Mouse (Mus musculus) bone marrow, adult 2 months (tissue): ENCODE results near the gene Lzts3. TPM values are rescaled to one million over a fixed set of nuclear protein-coding genes. Genes with fewer than 3 reads are reported as not detected.
A peak's percentile ranks its signal among the peaks of the same experiment; 100 is the strongest.
"Not testable (repeated sequence)": the region's sequence is repeated elsewhere in the genome, so short reads cannot be mapped to it uniquely, and the experiment has no call there.

Experiments
- H3K27ac ChIP-seq: fragments of 200-500 bp; 2 replicates; pipeline ENCODE4 v1.5.1; 2012; ENCODE audit warnings: low read depth, mild to moderate bottlenecking, control low read depth, inconsistent platforms, low read length; ENCODE audit not compliant: control insufficient read depth, poor library complexity, insufficient read depth
- H3K4me1 ChIP-seq: fragments of 200-500 bp; 2 replicates; pipeline ENCODE4 v1.6.1; 2011; ENCODE audit warnings: low read length; ENCODE audit not compliant: control insufficient read depth, insufficient read depth
- H3K4me3 ChIP-seq: fragments of 200-500 bp; replicated peaks from 2 replicates; pipeline ENCODE3; 2011; ENCODE audit warnings: mild to moderate bottlenecking, low read depth, low read length, control low read depth; ENCODE audit not compliant: control insufficient read depth
- CTCF ChIP-seq: fragments of 200-500 bp; IDR thresholded peaks from 2 replicates; pipeline ENCODE4 v1.5.1; 2011; ENCODE audit warnings: low read length, control low read depth; ENCODE audit not compliant: control insufficient read depth, insufficient read depth
- POLR2A ChIP-seq: fragments of 200-500 bp; IDR thresholded peaks from 2 replicates; pipeline ENCODE4 v1.6.1; 2011; ENCODE audit warnings: low read depth, mild to moderate bottlenecking, control low read depth, low read length, borderline replicate concordance; ENCODE audit not compliant: control insufficient read depth
- WGBS: fragments of 180-500 bp; shearing (Covaris S2); methylation state at CpG from one replicate; pipeline ENCODE4 v1.1.7; 2018; 5-methylcytosine and 5-hydroxymethylcytosine counted together
- polyA plus RNA-seq: library from polyadenylated mRNA; stranded (reverse); fragments of >200 nt; gene quantifications from 2 replicates; pipeline ENCODE4 v1.2.4, GENCODE M21; 2011; ENCODE audit warnings: low replicate concordance; ENCODE audit not compliant: missing spikeins, insufficient read depth, insufficient read length

Gene Lzts3
- polyA plus RNA-seq, 1 experiment = 2.6 TPM

DNA sequence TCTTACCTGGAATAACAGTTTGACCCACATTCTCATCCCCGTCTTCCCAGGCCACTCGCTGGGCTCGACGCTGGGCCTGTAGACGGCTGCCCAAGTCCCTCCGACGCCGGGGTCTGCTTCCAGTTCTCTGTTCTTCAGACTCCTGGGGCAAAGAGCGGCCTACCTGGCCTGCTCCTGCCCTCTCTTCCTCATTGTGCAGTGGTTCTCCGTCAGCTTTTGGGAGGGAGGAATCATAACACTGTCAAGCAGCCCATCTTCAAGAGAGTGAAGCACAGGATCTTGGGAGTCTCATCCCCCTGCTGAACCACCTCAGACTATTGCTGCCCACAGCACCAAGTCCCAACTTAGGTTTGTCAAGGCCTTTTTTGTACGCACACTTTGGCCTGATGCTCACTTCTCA lies 20.7 kb upstream of the Lzts3 start:
- peaks cover 2% of the 10 kb centered on the region; the same call in 1 of the 2 replicates for H3K4me1 ChIP-seq
- H3K4me3 ChIP-seq = no peak overlapping the region
- no peak overlapping the region for H3K27ac ChIP-seq
- TF ChIP-seq POLR2A (no peak), CTCF (no peak)
- WGBS = 90% methylated on average over 11 of the region's 11 CpGs

DNA sequence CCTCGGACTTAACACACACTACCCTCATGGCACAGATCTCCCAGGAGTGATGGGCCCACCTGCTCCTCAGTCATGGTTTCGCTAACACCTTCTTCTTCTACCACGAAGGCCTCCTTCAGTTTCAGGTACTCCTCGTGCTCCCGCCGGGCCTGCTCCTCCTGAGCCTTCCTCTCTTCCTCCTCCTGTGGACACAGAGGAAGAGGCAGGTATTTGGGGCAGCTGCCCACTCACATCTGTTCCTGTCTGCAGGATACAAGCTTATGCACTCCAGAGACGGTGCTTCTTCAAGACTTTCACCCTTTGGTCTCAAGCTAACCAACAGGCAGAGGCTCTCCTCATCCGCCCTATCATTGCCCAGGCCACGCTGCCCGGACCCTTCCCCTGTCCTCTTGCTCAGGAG lies 15.9 kb upstream of the Lzts3 start:
- H3K4me3 ChIP-seq = no peak overlapping the region
- H3K4me1 ChIP-seq = no peaks in the 10 kb centered on the region
- H3K27ac ChIP-seq = no peak overlapping the region
- TF ChIP-seq CTCF = no peak
- no peak for TF ChIP-seq POLR2A
- 92% methylated on average over 10 of the region's 10 CpGs for WGBS

DNA sequence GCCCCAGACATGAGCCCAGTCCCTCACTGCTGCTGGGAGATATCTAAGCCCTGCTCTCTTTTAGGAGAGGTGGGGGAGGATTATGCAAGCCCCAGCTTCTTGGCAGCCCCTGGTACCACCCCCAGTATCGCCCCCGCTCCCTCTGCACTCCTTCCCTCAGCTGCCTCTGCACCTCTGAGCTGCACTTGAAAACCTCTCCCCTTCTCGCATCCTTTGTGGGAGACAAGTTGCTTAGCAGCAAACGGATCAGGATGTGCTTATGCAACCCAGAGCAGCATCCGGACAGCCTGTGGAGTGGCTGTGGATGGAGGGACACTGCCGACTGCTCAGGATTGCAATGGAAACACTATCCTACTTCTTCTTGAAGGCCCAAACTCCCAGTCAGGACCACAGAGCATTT lies 14.9 kb upstream of the Lzts3 start:
- TF ChIP-seq CTCF = no peak
- TF ChIP-seq POLR2A = no peak
- H3K4me3 ChIP-seq = no peak overlapping the region
- H3K4me1 ChIP-seq = no peaks in the 10 kb centered on the region
- whole genome bisulfite sequencing = 75% methylated on average over 6 of the region's 6 CpGs
- no peak overlapping the region for H3K27ac ChIP-seq

DNA sequence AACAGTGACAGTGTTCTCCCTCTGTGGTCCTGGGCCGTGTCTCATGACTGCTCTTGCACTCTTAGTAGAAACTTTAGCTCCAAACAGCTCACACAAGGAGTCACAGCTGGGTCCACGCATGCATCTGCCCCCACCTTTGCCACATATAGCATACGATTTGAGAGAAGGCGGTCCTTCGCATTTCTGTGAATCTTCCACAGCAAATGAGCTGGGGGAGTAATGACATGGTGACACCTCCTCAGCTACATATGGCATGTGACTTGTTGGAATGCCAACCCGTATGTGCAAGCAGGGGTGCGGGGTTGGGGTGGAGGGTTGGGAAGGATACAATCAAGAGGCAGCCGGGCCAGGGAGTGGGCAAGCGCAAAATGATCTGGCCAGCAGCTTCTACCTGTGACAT lies 13.9 kb upstream of the Lzts3 start:
- TF ChIP-seq POLR2A (no peak), CTCF (no peak)
- Histone ChIP-seq H3K4me1 (no peaks in the 10 kb centered on the region), H3K4me3 (no peak overlapping the region), H3K27ac (no peak overlapping the region)
- 95% methylated on average over 9 of the region's 9 CpGs for WGBS

DNA sequence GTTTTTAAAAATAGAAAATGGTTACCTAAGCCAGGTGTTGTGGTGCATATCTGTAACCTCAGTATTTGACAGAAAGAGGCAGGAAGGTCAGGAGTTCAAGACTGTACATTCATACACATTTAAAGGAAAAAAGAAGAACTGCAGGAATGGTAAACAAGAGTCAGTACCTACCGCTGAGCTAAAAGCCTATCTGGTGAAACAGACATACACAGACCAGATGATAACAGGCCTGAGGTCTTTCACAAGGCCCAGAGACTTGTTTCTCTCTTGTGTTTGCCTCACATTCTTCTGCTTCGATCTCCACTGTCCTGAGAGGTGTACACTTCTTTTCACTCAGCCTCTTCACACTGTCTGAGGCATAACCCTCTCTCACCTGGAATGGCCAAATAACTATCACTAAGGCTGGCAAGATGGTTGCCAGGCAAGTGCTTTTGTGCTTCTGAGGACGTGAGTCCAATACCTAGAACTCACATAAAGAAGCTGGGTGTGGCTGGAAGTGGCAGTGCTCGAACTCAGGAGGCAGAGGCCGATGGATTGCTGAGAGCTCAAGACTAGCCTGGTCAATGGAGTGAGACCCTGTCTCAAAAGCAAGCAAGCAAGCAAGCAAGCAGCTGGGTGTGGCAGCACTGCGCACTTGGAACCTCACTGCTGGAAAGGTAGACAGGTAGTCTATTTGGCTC lies 13.2 kb upstream of the Lzts3 start:
- H3K4me3 ChIP-seq = no peak overlapping the region
- no peaks in the 10 kb centered on the region for H3K4me1 ChIP-seq
- WGBS = 69% methylated on average over 6 of the region's 6 CpGs
- TF ChIP-seq POLR2A (no peak), CTCF (no peak)
- peak overlapping the region; percentile 44; the same call in 1 of the 2 replicates for H3K27ac ChIP-seq

DNA sequence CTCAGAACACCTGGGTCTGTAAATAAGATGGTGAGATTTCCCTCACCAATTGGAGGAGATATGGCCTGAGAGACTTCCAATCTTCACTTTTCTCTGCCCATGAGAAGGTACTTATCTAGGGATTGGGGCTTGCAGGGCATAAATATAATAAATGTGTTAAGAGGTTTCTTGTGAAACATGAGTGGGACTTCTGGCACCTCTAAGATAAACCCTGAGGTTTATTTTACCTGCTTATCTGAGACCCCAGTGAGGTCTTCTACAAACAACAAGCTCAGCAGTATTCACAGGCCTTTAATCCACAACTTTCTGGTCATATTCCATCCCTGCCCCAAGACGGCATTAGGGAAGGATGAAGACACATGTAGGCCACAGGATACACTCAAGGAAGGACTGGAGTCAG lies 11.2 kb upstream of the Lzts3 start:
- Histone ChIP-seq H3K4me1 (no peaks in the 10 kb centered on the region), H3K4me3 (no peak overlapping the region), H3K27ac (no peak overlapping the region)
- 71% methylated on average over 1 of the region's 1 CpGs for WGBS
- TF ChIP-seq POLR2A = no peak
- no peak for TF ChIP-seq CTCF

DNA sequence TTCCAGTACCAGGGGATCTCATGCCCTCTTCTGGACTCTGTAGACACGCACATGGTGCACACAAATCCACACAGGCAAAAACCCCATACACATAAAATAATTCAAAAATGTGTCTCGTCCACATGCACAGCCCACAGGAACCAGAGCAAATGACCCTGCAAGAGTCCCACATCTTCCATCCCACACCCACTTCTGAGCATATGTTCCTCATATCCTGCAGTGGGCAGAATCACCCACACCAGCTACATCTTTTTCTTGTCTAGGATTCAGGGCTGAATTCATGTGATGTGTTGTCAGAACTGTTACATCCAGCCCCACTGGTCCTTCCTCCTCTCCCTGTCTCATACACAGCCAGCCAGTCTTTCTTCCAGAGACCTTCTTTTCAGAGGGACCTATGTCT lies 10.7 kb upstream of the Lzts3 start:
- Histone ChIP-seq H3K4me1 (no peaks in the 10 kb centered on the region), H3K27ac (no peak overlapping the region), H3K4me3 (no peak overlapping the region)
- no peak for TF ChIP-seq POLR2A
- no peak for TF ChIP-seq CTCF
- WGBS = 83% methylated on average over 2 of the region's 2 CpGs

DNA sequence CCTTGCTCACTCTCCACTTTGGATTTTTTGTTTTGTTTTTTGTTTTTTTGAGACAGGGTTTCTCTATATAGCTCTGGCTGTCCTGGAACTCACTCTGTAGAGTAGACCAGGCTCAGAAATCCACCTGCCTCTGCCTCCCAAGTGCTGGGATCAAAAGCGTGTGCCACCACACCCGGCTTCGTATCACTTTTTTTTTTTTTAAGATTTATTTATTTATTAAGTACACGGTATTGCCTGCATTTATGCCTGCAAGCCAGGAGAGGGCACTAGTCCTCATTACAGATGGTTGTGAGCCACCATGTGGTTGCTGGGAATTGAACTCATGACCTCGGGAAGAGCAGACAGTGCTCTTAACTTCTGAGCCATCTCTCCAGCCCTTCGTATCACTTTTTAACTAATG lies 6.4 kb upstream of the Lzts3 start:
- H3K27ac ChIP-seq, H3K4me3 ChIP-seq, H3K4me1 ChIP-seq: not testable (repeated sequence)
- 83% methylated on average over 6 of the region's 6 CpGs for WGBS

DNA sequence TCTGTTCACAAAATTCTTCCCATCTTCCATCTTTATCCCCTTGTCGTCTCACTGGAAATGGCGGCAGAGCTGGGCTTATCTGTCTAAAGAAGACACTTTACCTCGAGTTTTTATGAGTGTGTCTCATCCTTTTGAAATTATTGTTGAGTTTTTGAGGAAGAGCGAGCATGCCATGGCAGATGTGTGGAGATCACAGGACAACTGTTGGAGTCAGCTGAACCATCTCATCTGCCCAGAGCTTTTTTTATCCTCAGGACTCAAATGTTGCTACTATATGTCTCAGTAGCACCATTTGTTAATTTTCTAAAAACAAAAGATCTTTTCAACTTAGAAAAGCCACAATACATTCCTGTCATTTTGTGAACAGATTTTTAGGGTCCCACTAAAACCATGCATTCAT lies 2.6 kb upstream of the Lzts3 start:
- Histone ChIP-seq H3K27ac (no peak overlapping the region), H3K4me3 (no peak overlapping the region), H3K4me1 (no peaks in the 10 kb centered on the region)
- no peak for TF ChIP-seq POLR2A
- no peak for TF ChIP-seq CTCF
- WGBS = 80% methylated on average over 4 of the region's 4 CpGs
